Mouse (Mus musculus) layer of hippocampus, adult 2 months (tissue): ENCODE data around the gene Bbs2. TPM values are rescaled to one million over a fixed set of nuclear protein-coding genes. Genes with fewer than 3 reads are reported as not detected.
A peak's percentile ranks its signal among the peaks of the same experiment; 100 is the strongest.
"Not testable (repeated sequence)": the region's sequence is repeated elsewhere in the genome, so short reads cannot be mapped to it uniquely, and the experiment has no call there.

Source experiments
- DNase-seq, 2 experiments: peaks; one replicate each; pipeline ENCODE4 v3.0.0; 2022; ENCODE audit warnings: low spot score in 2 of 2
- H3K27ac ChIP-seq: fragments of 200-600 bp; 2 replicates; pipeline ENCODE4 v1.8.1; 2022
- H3K4me3 ChIP-seq: fragments of 200-600 bp; 2 replicates; pipeline ENCODE4 v1.8.1; 2022; ENCODE audit warnings: mild to moderate bottlenecking
- CTCF ChIP-seq: fragments of 200-600 bp; conservative IDR thresholded peaks from 2 replicates; pipeline ENCODE4 v1.8.1; 2022; ENCODE audit warnings: antibody characterized with exemption, mild to moderate bottlenecking, moderate library complexity
- long read RNA-seq, 2 experiments: library from polyadenylated mRNA; stranded (forward); transcript quantifications; one replicate each; pipeline ENCODE4 v2.0.0; 2021; ENCODE audit warnings: borderline mapping rate in 2 of 2
- total RNA-seq, 2 experiments: library from RNA; stranded (reverse); gene quantifications; 2 replicates each; pipeline ENCODE4 v1.2.3; 2021

The Bbs2 gene
- total RNA-seq, result 10 to 100 TPM; 27.6 to 31.4 TPM
- long read RNA-seq, experiment 1, transcript Bbs2-201 (17 exons, 3,064 nt), result major isoform, 8 of 13 reads
- long read RNA-seq, experiment 1, partial matches to known transcripts, result 1 of 13 reads
- long read RNA-seq, experiment 1, other reads (novel, unspliced or antisense), result 4 of 13 reads
- long read RNA-seq, experiment 2, transcript Bbs2-201 (17 exons, 3,064 nt), result major isoform, 7 of 15 reads
- long read RNA-seq, experiment 2, partial matches to known transcripts, result 1 of 15 reads
- long read RNA-seq, experiment 2, other reads (novel, unspliced or antisense), result 6 of 15 reads

- H3K27ac ChIP-seq, result peak within 1 kb of the TSS; percentile 100
- peak; percentile 99 to 100 for DNase-seq
- TF ChIP-seq CTCF, result peak; percentile 66
These were observed at the start of gene Bbs2 for GRCm38 (mm10) chr8:94098081-94098974. TSS of gene Bbs2 (minus strand) at chr8:94098928.

GRCm38 (mm10) chr8:94148236-94148635 lies 49.5 kb upstream of the Bbs2 start:
- H3K27ac ChIP-seq, result peak overlapping the region; percentile 70
- TF ChIP-seq CTCF, result no peak
- no peak overlapping the region for H3K4me3 ChIP-seq
- DNase-seq, result peak in 1 of 2 experiments; percentile 66

More at GRCm38 (mm10) chr8:94098081-94098974, at the start of gene Bbs2:
- peak within 1 kb of the TSS; percentile 67 for H3K4me3 ChIP-seq

GRCm38 (mm10) chr8:94140266-94140795 lies 41.6 kb upstream of the Bbs2 start:
- Histone ChIP-seq H3K4me3 (no peak overlapping the region), H3K27ac (no peak overlapping the region)
- no peak for DNase-seq
- no peak for TF ChIP-seq CTCF

- TF ChIP-seq CTCF, result no peak
- H3K4me3 ChIP-seq, result no peak within 1 kb of the TSS
- DNase-seq, result no peak
- H3K27ac ChIP-seq, result no peak within 1 kb of the TSS
These were observed 38.2 kb upstream of the Bbs2 start, which contains the start of gene Mt4 for GRCm38 (mm10) chr8:94136933-94137332. TSS of gene Mt4 (plus strand) at chr8:94137197.

- H3K4me3 ChIP-seq, result no peak overlapping the region
- no peak for TF ChIP-seq CTCF
These were observed 37.5 kb upstream of the Bbs2 start for GRCm38 (mm10) chr8:94136192-94136591.

GRCm38 (mm10) chr8:94135556-94135955 lies 36.8 kb upstream of the Bbs2 start:
- Histone ChIP-seq H3K4me3 (no peak overlapping the region), H3K27ac (no peak overlapping the region)
- no peak for TF ChIP-seq CTCF
- no peak for DNase-seq

More at GRCm38 (mm10) chr8:94136192-94136591, 37.5 kb upstream of the Bbs2 start:
- H3K27ac ChIP-seq, result no peak overlapping the region
- DNase-seq, result no peak

- H3K27ac ChIP-seq, DNase-seq, H3K4me3 ChIP-seq: not testable (repeated sequence)
These were observed 35.9 kb upstream of the Bbs2 start for GRCm38 (mm10) chr8:94134601-94135000.

- no peak for DNase-seq
- H3K4me3 ChIP-seq, result no peak overlapping the region
- TF ChIP-seq CTCF, result no peak
- H3K27ac ChIP-seq, result no peak overlapping the region
These were observed 33.4 kb upstream of the Bbs2 start for GRCm38 (mm10) chr8:94132096-94132495.

- Histone ChIP-seq H3K27ac (peak overlapping the region; percentile 76), H3K4me3 (no peak overlapping the region)
- no peak for DNase-seq
- no peak for TF ChIP-seq CTCF
These were observed 31.4 kb upstream of the Bbs2 start for GRCm38 (mm10) chr8:94130126-94130525.

- no peak for DNase-seq
- TF ChIP-seq CTCF, result no peak
- Histone ChIP-seq H3K27ac (peak overlapping the region; percentile 76; the same call in 1 of the 2 replicates), H3K4me3 (no peak overlapping the region)
These were observed 30.5 kb upstream of the Bbs2 start for GRCm38 (mm10) chr8:94129133-94129789.

- DNase-seq, result no peak
- H3K27ac ChIP-seq, result peak overlapping the region; percentile 4; the same call in 1 of the 2 replicates
- H3K4me3 ChIP-seq, result no peak overlapping the region
- no peak for TF ChIP-seq CTCF
These were observed 29.0 kb upstream of the Bbs2 start for GRCm38 (mm10) chr8:94127711-94128110.

- no peak for TF ChIP-seq CTCF
- peak overlapping the region; percentile 93 for H3K27ac ChIP-seq
- H3K4me3 ChIP-seq, result no peak overlapping the region
- peak; percentile 56 to 64 for DNase-seq
These were observed 24.2 kb upstream of the Bbs2 start for GRCm38 (mm10) chr8:94122711-94123468.
